Mouse (Mus musculus): ENCODE results near the gene Cdhr1. TPM values are rescaled to one million over a fixed set of nuclear protein-coding genes. Genes with fewer than 3 reads are reported as not detected.

The Cdhr1 gene
- polyA plus RNA-seq (2015; fragmentation: Illumina TruSeq; extraction: RNeasy Lipid Tissue Mini Kit (QIAGEN cat#74804); ENCODE audit: insufficient read depth, low read depth, low replicate concordance) = 1.0 TPM

GRCm38 (mm10) chr14:37097956-37098530 lies at the start of gene Cdhr1:
Cdhr1 (minus strand) TSS chr14:37098347.

DNA sequence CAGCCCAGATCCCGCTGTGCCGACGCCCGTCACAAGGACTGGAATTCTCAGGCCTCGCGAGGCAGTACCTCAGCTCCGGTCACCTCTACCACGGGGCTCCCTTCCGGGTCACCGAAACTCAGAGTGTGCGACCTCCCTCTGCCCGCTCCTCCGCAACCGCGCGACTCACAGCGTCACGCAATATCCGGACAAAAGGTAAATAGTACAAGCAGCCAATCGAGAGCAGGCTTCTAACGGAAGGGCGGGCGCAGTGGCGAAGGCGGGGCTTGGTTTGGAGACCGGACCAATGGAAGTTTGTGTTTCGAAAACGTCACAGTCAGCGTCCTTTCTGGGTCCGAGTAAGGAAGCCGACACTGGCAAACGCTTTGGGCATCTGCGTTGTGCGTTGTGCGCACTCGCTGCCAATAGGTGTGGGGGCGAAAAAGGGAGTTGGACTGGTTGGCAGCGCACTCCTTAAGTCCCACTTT lies 37.0 kb upstream of the Cdhr1 start, which contains the start of gene Ghitm:
Gene Ghitm (minus strand): TSS at position 146 of the 467 bp plus-strand sequence.

DNA sequence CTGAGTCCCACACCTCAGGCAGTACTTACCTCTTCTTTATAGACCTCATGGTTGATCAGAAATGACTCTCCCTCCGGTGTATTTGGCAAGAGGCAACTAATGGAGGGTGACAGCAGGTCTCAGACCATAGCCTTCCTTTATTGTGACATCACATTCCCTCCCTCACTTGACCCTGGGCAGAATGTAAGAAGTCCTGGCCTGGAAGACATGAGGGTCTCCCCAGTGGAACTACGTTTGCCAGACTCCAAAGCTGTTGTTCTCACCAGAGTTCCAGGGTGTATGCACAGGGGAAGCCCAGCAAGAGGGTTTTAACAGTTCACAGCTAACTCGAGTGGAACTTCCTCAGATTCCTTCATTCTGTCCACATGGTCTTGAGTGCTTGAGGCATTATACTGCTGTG lies 15.8 kb upstream of the Cdhr1 start, which contains the start of gene 2610528A11Rik:
Gene 2610528A11Rik (minus strand): TSS at position 101 of the 400 bp plus-strand sequence.

GRCm38 (mm10) chr14:37067629-37068028 lies 30.5 kb downstream of the Cdhr1 start, which contains the start of gene Lrit2:
Lrit2 (plus strand) TSS chr14:37067929.

GRCm38 (mm10) chr14:37048914-37049410 lies 49.2 kb downstream of the Cdhr1 start, which contains the start of gene Rgr:
Rgr (minus strand) TSS chr14:37048964.

Other genes starting within 250 kb of the Cdhr1 start
- 5.5 TPM for gene Ccser2, start 129.6 kb downstream of the Cdhr1 start, polyA plus RNA-seq (2015; fragmentation: Illumina TruSeq; extraction: RNeasy Lipid Tissue Mini Kit (QIAGEN cat#74804); ENCODE audit: insufficient read depth, low read depth, low replicate concordance)
- not detected for gene Rgr, start 49.4 kb downstream of the Cdhr1 start, polyA plus RNA-seq (2015; fragmentation: Illumina TruSeq; extraction: RNeasy Lipid Tissue Mini Kit (QIAGEN cat#74804); ENCODE audit: insufficient read depth, low read depth, low replicate concordance)
- not detected for gene Lrit1, start 43.5 kb downstream of the Cdhr1 start, polyA plus RNA-seq (2015; fragmentation: Illumina TruSeq; extraction: RNeasy Lipid Tissue Mini Kit (QIAGEN cat#74804); ENCODE audit: insufficient read depth, low read depth, low replicate concordance)
- not detected for gene Lrit2, start 30.4 kb downstream of the Cdhr1 start, polyA plus RNA-seq (2015; fragmentation: Illumina TruSeq; extraction: RNeasy Lipid Tissue Mini Kit (QIAGEN cat#74804); ENCODE audit: insufficient read depth, low read depth, low replicate concordance)
- not detected for gene 2610528A11Rik, start 15.7 kb upstream of the Cdhr1 start, polyA plus RNA-seq (2015; fragmentation: Illumina TruSeq; extraction: RNeasy Lipid Tissue Mini Kit (QIAGEN cat#74804); ENCODE audit: insufficient read depth, low read depth, low replicate concordance)
- 27.8 TPM for gene Ghitm, start 36.9 kb upstream of the Cdhr1 start, polyA plus RNA-seq (2015; fragmentation: Illumina TruSeq; extraction: RNeasy Lipid Tissue Mini Kit (QIAGEN cat#74804); ENCODE audit: insufficient read depth, low read depth, low replicate concordance)